Mouse (Mus musculus): Measurements from ENCODE around the gene Srm. TPM values are rescaled to one million over a fixed set of nuclear protein-coding genes. Genes with fewer than 3 reads are reported as not detected.

Gene Srm
- polyA plus RNA-seq, 1 experiment, result 282 TPM

DNA sequence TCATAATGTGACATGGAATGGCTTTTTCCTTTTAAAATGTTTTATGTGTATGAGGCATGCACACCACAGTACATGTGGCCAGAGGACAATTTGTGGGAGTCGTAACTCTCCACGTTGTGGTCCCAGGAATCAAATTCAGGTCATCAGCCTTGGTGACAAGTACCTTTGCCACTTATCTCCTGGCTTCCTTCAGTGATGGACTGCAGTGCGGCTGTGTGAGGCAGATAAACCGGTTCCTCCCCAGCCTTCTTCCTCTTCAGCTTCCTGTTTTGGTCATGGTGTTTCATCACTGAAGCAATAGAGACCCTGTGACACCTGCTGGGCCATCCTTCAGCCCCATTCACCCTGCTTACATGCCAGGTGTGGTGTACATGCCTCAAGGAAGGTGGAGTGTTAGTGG is 8.0 kb upstream of the Srm start:
- Histone ChIP-seq H3K36me3 (ENCODE audit: control insufficient read depth, insufficient read depth) (peaks cover 30% of the 10 kb centered on the region), H3K79me2 (ENCODE audit: control insufficient read depth, insufficient read depth) (no peaks in the 10 kb centered on the region), H3K27me3 (ENCODE audit: control insufficient read depth, insufficient read depth, insufficient read length) (no peaks in the 10 kb centered on the region), H3ac (ENCODE audit: control insufficient read depth, insufficient read length, low read depth) (no peak overlapping the region), H3K79me3 (ENCODE audit: low read depth) (no peaks in the 10 kb centered on the region), H3K4me3 (ENCODE audit: insufficient read depth, poor library complexity, severe bottlenecking) (no peak overlapping the region)
- no peak for TF ChIP-seq MYOG (IDR thresholded peaks at IDR 0.05; ENCODE audit: control insufficient read depth, extremely low read depth, insufficient read length)
- TF ChIP-seq USF1 (IDR thresholded peaks at IDR 0.05; ENCODE audit: low read depth), result no peak
- no peak for TF ChIP-seq MAX (IDR thresholded peaks at IDR 0.05)
- no peak for TF ChIP-seq FOSL1 (IDR thresholded peaks at IDR 0.05; ENCODE audit: insufficient read depth, low read length, poor library complexity, severe bottlenecking)
- TF ChIP-seq MYOD1 (IDR thresholded peaks at IDR 0.05; ENCODE audit: control insufficient read depth, insufficient read length, low read depth), result no peak
- TF ChIP-seq CTCF (IDR thresholded peaks at IDR 0.05; ENCODE audit: control insufficient read depth, insufficient read depth, insufficient read length), result no peak
- no peak for TF ChIP-seq CEBPB (IDR thresholded peaks at IDR 0.05; ENCODE audit: low read depth)

DNA sequence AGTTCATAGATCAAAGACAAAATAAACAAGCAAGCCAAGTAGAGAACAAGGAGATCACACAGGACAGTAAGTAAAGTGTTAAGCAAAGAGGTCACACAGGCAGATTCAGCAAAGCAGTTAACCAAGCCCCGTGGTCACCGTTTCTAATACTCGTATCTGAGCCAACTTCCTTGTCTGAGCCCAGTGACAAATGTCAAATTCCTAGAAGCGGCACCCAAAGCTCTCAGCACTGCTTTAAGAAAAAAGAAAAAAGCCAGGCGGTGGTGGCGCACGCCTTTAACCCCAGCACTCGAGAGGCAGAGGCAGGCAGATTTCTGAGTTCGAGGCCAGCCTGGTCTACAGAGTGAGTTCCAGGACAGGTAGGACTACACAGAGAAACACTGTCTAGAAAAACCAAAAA is 4.7 kb upstream of the Srm start:
- Histone ChIP-seq H3ac (ENCODE audit: control insufficient read depth, insufficient read length, low read depth) (no peak overlapping the region), H3K79me2 (ENCODE audit: control insufficient read depth, insufficient read depth) (peaks cover 3% of the 10 kb centered on the region)
- TF ChIP-seq MYOD1 (IDR thresholded peaks at IDR 0.05; ENCODE audit: control insufficient read depth, insufficient read length, low read depth), result no peak

DNA sequence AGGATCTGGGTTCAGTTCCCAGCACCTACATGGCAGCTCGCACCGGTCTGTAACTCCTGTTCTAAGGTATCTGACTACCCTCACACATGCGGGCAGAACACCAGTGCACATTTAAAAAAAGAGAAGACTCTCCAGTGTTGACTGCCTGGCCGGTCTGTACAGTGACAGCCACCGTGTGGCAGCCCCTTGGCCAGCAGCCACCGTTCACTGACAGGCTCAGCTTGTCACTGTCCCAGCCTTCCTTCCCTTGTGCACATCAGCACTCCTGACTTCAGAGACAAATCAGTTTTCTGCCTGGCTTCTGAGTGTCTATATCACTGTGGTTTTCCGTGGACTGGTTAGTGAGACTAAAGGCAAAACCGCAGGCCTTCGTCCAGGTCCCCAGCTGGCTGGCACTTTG is 2.5 kb upstream of the Srm start:
- Histone ChIP-seq H3K79me2 (ENCODE audit: control insufficient read depth, insufficient read depth) (peaks cover 24% of the 10 kb centered on the region), H3K79me3 (ENCODE audit: low read depth) (peaks cover 19% of the 10 kb centered on the region), H3K36me3 (ENCODE audit: control insufficient read depth, insufficient read depth) (peaks cover 13% of the 10 kb centered on the region), H3K4me3 (ENCODE audit: insufficient read depth, poor library complexity, severe bottlenecking) (no peak overlapping the region), H3K27me3 (ENCODE audit: control insufficient read depth, insufficient read depth, insufficient read length) (no peaks in the 10 kb centered on the region), H3ac (ENCODE audit: control insufficient read depth, insufficient read length, low read depth) (no peak overlapping the region)
- TF ChIP-seq FOSL1 (IDR thresholded peaks at IDR 0.05; ENCODE audit: insufficient read depth, low read length, poor library complexity, severe bottlenecking) (no peak), USF1 (IDR thresholded peaks at IDR 0.05; ENCODE audit: low read depth) (no peak), MYOG (IDR thresholded peaks at IDR 0.05; ENCODE audit: control insufficient read depth, extremely low read depth, insufficient read length) (no peak), CTCF (IDR thresholded peaks at IDR 0.05; ENCODE audit: control insufficient read depth, insufficient read depth, insufficient read length) (no peak), MYOD1 (IDR thresholded peaks at IDR 0.05; ENCODE audit: control insufficient read depth, insufficient read length, low read depth) (no peak), CEBPB (IDR thresholded peaks at IDR 0.05; ENCODE audit: low read depth) (no peak), MAX (IDR thresholded peaks at IDR 0.05) (no peak)

More for the DNA sequence above, 4.7 kb upstream of the Srm start:
- Histone ChIP-seq H3K4me3 (ENCODE audit: insufficient read depth, poor library complexity, severe bottlenecking) (no peak overlapping the region), H3K79me3 (ENCODE audit: low read depth) (no peaks in the 10 kb centered on the region), H3K36me3 (ENCODE audit: control insufficient read depth, insufficient read depth) (no peaks in the 10 kb centered on the region), H3K27me3 (ENCODE audit: control insufficient read depth, insufficient read depth, insufficient read length) (no peaks in the 10 kb centered on the region)

DNA sequence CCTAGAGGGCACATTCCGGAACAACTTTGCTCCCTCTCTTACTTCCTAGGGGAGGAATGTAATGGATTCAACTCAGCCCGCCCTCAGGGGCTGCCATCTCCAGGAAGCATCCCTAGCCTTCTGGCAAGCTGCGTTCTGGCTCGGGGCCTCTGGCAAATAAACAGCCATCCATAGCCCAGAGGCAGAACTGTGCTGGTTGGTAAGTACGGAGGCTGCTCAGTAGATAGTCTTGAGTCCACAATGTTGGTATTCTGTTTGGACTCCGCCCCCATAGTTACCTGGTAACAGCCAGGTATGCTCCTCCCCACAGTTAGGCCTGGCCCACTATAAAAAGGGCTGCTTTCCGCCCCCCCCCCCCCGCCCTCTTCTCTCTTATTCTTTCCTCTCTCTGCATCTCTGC is 1.7 kb upstream of the Srm start:
- Histone ChIP-seq H3ac (ENCODE audit: control insufficient read depth, insufficient read length, low read depth) (no peak overlapping the region), H3K4me3 (ENCODE audit: insufficient read depth, poor library complexity, severe bottlenecking) (no peak overlapping the region), H3K79me2 (ENCODE audit: control insufficient read depth, insufficient read depth) (peaks cover 32% of the 10 kb centered on the region), H3K27me3 (ENCODE audit: control insufficient read depth, insufficient read depth, insufficient read length) (no peaks in the 10 kb centered on the region), H3K36me3 (ENCODE audit: control insufficient read depth, insufficient read depth) (peaks cover 20% of the 10 kb centered on the region), H3K79me3 (ENCODE audit: low read depth) (peaks cover 23% of the 10 kb centered on the region)
- TF ChIP-seq FOSL1 (IDR thresholded peaks at IDR 0.05; ENCODE audit: insufficient read depth, low read length, poor library complexity, severe bottlenecking), result no peak
- TF ChIP-seq MYOD1 (IDR thresholded peaks at IDR 0.05; ENCODE audit: control insufficient read depth, insufficient read length, low read depth), result no peak
- TF ChIP-seq CEBPB (IDR thresholded peaks at IDR 0.05; ENCODE audit: low read depth), result no peak
- no peak for TF ChIP-seq USF1 (IDR thresholded peaks at IDR 0.05; ENCODE audit: low read depth)
- no peak for TF ChIP-seq CTCF (IDR thresholded peaks at IDR 0.05; ENCODE audit: control insufficient read depth, insufficient read depth, insufficient read length)
- no peak for TF ChIP-seq MYOG (IDR thresholded peaks at IDR 0.05; ENCODE audit: control insufficient read depth, extremely low read depth, insufficient read length)
- TF ChIP-seq MAX (IDR thresholded peaks at IDR 0.05), result no peak

DNA sequence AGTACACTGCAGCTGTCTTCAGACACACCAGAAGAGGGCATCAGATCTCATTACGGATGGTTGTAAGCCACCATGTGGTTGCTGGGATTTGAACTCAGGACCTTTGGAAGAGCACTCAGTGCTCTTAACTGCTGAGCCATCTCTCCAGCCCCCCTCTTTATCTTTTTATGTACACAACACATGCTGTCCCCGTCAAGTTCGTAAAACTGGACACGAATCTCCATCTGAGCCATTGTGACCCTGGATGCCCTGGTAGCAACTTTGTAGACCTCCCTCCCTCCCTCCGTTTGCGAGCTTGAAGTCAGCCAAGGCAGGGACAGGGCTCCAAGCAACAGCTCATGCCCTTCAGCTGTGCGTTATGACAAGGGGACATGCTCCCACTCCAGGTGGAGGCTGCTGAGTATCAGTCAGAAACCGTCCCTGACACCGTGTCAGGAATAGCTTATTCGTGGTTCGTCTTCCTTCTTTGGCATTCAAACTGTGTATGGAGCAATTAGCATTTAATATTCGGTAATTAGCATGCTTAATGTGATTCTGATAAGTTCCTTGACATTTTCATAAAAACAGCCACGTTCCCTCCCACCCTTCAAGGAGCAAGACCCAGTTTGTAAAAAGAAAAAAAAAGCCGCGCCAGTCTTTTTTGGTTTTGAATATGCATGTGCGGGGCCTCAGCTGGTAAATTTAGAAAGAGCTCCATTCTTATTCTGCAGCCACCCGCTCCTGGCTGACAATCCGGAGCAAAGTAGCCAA is 707 bp upstream of the Srm start:
- Histone ChIP-seq H3K4me3 (ENCODE audit: insufficient read depth, poor library complexity, severe bottlenecking) (peak overlapping the region; percentile 22), H3K36me3 (ENCODE audit: control insufficient read depth, insufficient read depth) (peaks cover 31% of the 10 kb centered on the region), H3K79me3 (ENCODE audit: low read depth) (peaks cover 23% of the 10 kb centered on the region), H3ac (ENCODE audit: control insufficient read depth, insufficient read length, low read depth) (peak overlapping the region; percentile 66), H3K27me3 (ENCODE audit: control insufficient read depth, insufficient read depth, insufficient read length) (no peaks in the 10 kb centered on the region), H3K79me2 (ENCODE audit: control insufficient read depth, insufficient read depth) (peaks cover 41% of the 10 kb centered on the region)
- TF ChIP-seq MYOD1 (IDR thresholded peaks at IDR 0.05; ENCODE audit: control insufficient read depth, insufficient read length, low read depth) (no peak), FOSL1 (IDR thresholded peaks at IDR 0.05; ENCODE audit: insufficient read depth, low read length, poor library complexity, severe bottlenecking) (no peak), MAX (IDR thresholded peaks at IDR 0.05) (no peak), CTCF (IDR thresholded peaks at IDR 0.05; ENCODE audit: control insufficient read depth, insufficient read depth, insufficient read length) (no peak), MYOG (IDR thresholded peaks at IDR 0.05; ENCODE audit: control insufficient read depth, extremely low read depth, insufficient read length) (no peak), USF1 (IDR thresholded peaks at IDR 0.05; ENCODE audit: low read depth) (no peak), CEBPB (IDR thresholded peaks at IDR 0.05; ENCODE audit: low read depth) (no peak)
